Mouse (Mus musculus) erythroblast, embryonic 14.5 days (primary cell): ENCODE data around the gene Gm17067.
"Not testable (repeated sequence)": the region's sequence is repeated elsewhere in the genome, so short reads cannot be mapped to it uniquely, and the experiment has no call there.

Source experiments
- GATA1 ChIP-seq: IDR thresholded peaks from 2 replicates; pipeline ENCODE4 v1.6.1; 2012; ENCODE audit warnings: low read length, inconsistent platforms, mixed read lengths
- TAL1 ChIP-seq: IDR thresholded peaks from 3 replicates; pipeline ENCODE4 v1.6.1; 2012; ENCODE audit warnings: low read length, inconsistent platforms, mixed read lengths

DNA sequence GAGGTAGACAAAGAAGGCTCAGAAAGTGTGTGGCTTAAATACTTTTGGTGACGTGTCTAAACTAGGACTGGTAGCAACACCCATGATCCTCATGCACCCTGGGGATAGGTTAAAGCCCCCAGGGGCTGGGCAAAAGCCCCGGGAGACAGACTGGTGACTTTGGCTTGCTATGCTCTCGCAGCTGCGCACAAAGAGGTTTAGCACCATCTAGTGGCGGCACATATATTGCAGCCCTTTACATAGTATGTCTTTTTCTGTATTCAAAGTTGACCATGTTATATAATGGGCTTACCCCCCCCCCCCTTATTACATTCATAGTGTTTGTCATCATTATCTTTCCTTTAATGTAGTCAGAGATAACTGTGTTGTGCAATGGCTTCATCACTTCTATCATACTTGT, 66.7 kb downstream of the Gm17067 start:
- not testable (repeated sequence) for TF ChIP-seq GATA1, TAL1
